Mouse (Mus musculus): ENCODE data around the gene Setd1b. TPM values are rescaled to one million over a fixed set of nuclear protein-coding genes. Genes with fewer than 3 reads are reported as not detected.

Gene Setd1b
- total and polyA plus RNA-seq, 3 experiments: 3.0 to 23.5 TPM; not detected in 1

- H3K9me3 ChIP-seq (replicated peaks; ENCODE audit: insufficient read depth, low read length): no peaks in the 10 kb centered on the region
- DNase-seq (ENCODE audit: low read depth, low spot score): no peak
- no peak overlapping the region for H3K9ac ChIP-seq (ENCODE audit: control insufficient read depth, low read depth, low read length, poor library complexity, severe bottlenecking)
- peaks cover 27 to 39% of the 10 kb centered on the region in 2 experiments for H3K4me1 ChIP-seq (ENCODE audit: control insufficient read depth in 1 of 2, insufficient read depth in 2 of 2, low read length in 2 of 2)
- H3K4me3 ChIP-seq (ENCODE audit: control insufficient read depth in 1 of 2, insufficient read depth in 1 of 2, low read depth in 2 of 2, low read length in 2 of 2): no peak overlapping the region
- no peaks in the 10 kb centered on the region for H3K79me2 ChIP-seq (ENCODE audit: control insufficient read depth, insufficient read depth, low read length, poor library complexity)
- TF ChIP-seq NELFE (IDR thresholded peaks at IDR 0.05; ENCODE audit: low read depth, low read length) (no peak), CHD2 (IDR thresholded peaks at IDR 0.05; ENCODE audit: low read length) (no peak)
- no peaks in the 10 kb centered on the region for H3K27me3 ChIP-seq (ENCODE audit: control insufficient read depth in 1 of 2, insufficient read depth in 2 of 2, low read length in 2 of 2)
- H3K36me3 ChIP-seq (ENCODE audit: control insufficient read depth in 1 of 2, insufficient read depth in 2 of 2, low read length in 2 of 2): peaks cover 0 to 21% of the 10 kb centered on the region in 2 experiments; a peak in 2 of 4 replicates
- no peak overlapping the region for H3K27ac ChIP-seq (ENCODE audit: control insufficient read depth, low read depth, low read length)
Observed at GRCm38 (mm10) chr5:123194856-123195255, 52.9 kb downstream of the Setd1b start.

GRCm38 (mm10) chr5:123195500-123196000 is 53.6 kb downstream of the Setd1b start:
- Histone ChIP-seq H3K4me1 (ENCODE audit: control insufficient read depth in 1 of 2, insufficient read depth in 2 of 2, low read length in 2 of 2) (peaks cover 29 to 44% of the 10 kb centered on the region in 2 experiments), H3K79me2 (ENCODE audit: control insufficient read depth, insufficient read depth, low read length, poor library complexity) (no peaks in the 10 kb centered on the region), H3K27me3 (ENCODE audit: control insufficient read depth in 1 of 2, insufficient read depth in 2 of 2, low read length in 2 of 2) (no peaks in the 10 kb centered on the region), H3K9ac (ENCODE audit: control insufficient read depth, low read depth, low read length, poor library complexity, severe bottlenecking) (no peak overlapping the region), H3K4me3 (ENCODE audit: control insufficient read depth in 1 of 2, insufficient read depth in 1 of 2, low read depth in 2 of 2, low read length in 2 of 2) (no peak overlapping the region), H3K27ac (ENCODE audit: control insufficient read depth, low read depth, low read length) (no peak overlapping the region), H3K36me3 (ENCODE audit: control insufficient read depth in 1 of 2, insufficient read depth in 2 of 2, low read length in 2 of 2) (peaks cover 0 to 26% of the 10 kb centered on the region in 2 experiments; a peak in 2 of 4 replicates), H3K9me3 (replicated peaks; ENCODE audit: insufficient read depth, low read length) (no peaks in the 10 kb centered on the region)
- no peak for TF ChIP-seq MAFK (IDR thresholded peaks at IDR 0.05; ENCODE audit: borderline replicate concordance, low read depth, low read length)
- TF ChIP-seq UBTF (IDR thresholded peaks at IDR 0.05; ENCODE audit: borderline replicate concordance, insufficient read depth, low read depth, low read length): no peak
- TF ChIP-seq ZMIZ1 (IDR thresholded peaks at IDR 0.05; ENCODE audit: low read depth, low read length): no peak
- no peak for TF ChIP-seq MYB (IDR thresholded peaks at IDR 0.05; ENCODE audit: low read depth, low read length)
- no peak for TF ChIP-seq CHD1 (IDR thresholded peaks at IDR 0.05; ENCODE audit: low read depth, low read length)
- no peak for TF ChIP-seq ZKSCAN1 (IDR thresholded peaks at IDR 0.05; ENCODE audit: low read depth, low read length)
- no peak for TF ChIP-seq JUND (IDR thresholded peaks at IDR 0.05; ENCODE audit: low read depth, low read length)
- no peak for TF ChIP-seq ELF1 (IDR thresholded peaks at IDR 0.05; ENCODE audit: low read depth, low read length)
- TF ChIP-seq CHD2 (IDR thresholded peaks at IDR 0.05; ENCODE audit: low read length): no peak
- no peak for TF ChIP-seq SMC3 (IDR thresholded peaks at IDR 0.05; ENCODE audit: low read depth, low read length)
- no peak for TF ChIP-seq SIN3A (IDR thresholded peaks at IDR 0.05; ENCODE audit: low read length)
- TF ChIP-seq POLR2A (IDR thresholded peaks at IDR 0.05; ENCODE audit: control insufficient read depth in 1 of 2, insufficient read depth in 1 of 2, low read depth in 1 of 2, low read length in 2 of 2, poor library complexity in 1 of 2): no peak
- DNase-seq (ENCODE audit: low read depth, low spot score): no peak

GRCm38 (mm10) chr5:123196746-123197145 is 54.8 kb downstream of the Setd1b start:
- no peak overlapping the region for H3K9ac ChIP-seq (ENCODE audit: control insufficient read depth, low read depth, low read length, poor library complexity, severe bottlenecking)
- no peaks in the 10 kb centered on the region for H3K9me3 ChIP-seq (replicated peaks; ENCODE audit: insufficient read depth, low read length)
- no peak for DNase-seq (ENCODE audit: low read depth, low spot score)
- H3K4me3 ChIP-seq (ENCODE audit: control insufficient read depth in 1 of 2, insufficient read depth in 1 of 2, low read depth in 2 of 2, low read length in 2 of 2): no peak overlapping the region
- no peaks in the 10 kb centered on the region; the same call in 1 of the 2 replicates for H3K79me2 ChIP-seq (ENCODE audit: control insufficient read depth, insufficient read depth, low read length, poor library complexity)
- H3K36me3 ChIP-seq (ENCODE audit: control insufficient read depth in 1 of 2, insufficient read depth in 2 of 2, low read length in 2 of 2): peaks cover 0 to 30% of the 10 kb centered on the region in 2 experiments; a peak in 2 of 4 replicates
- H3K27ac ChIP-seq (ENCODE audit: control insufficient read depth, low read depth, low read length): no peak overlapping the region
- H3K4me1 ChIP-seq (ENCODE audit: control insufficient read depth in 1 of 2, insufficient read depth in 2 of 2, low read length in 2 of 2): peaks cover 31 to 42% of the 10 kb centered on the region in 2 experiments
- TF ChIP-seq USF2 (IDR thresholded peaks at IDR 0.05; ENCODE audit: borderline replicate concordance in 1 of 2, insufficient read depth in 1 of 2, low read depth in 1 of 2, low read length in 2 of 2): no peak
- H3K27me3 ChIP-seq (ENCODE audit: control insufficient read depth in 1 of 2, insufficient read depth in 2 of 2, low read length in 2 of 2): no peaks in the 10 kb centered on the region

Data from MEL (cell line).